Mouse (Mus musculus) natural killer cell, adult 2 months (primary cell): ENCODE measurements around the gene Ly6g6f.
"Not testable (repeated sequence)": the region's sequence is repeated elsewhere in the genome, so short reads cannot be mapped to it uniquely, and the experiment has no call there.

Experiments
- DNase-seq, 2 experiments: peaks; one replicate each; pipeline ENCODE4 v3.0.0; 2022; ENCODE audit warnings: low spot score in 2 of 2

Gene Ly6g6f

GRCm38 (mm10) chr17:35085208-35085865 lies at the start of gene Ly6g6f:
Gene Ly6g6f, minus strand, starts transcription at chr17:35085610.
- no peak for DNase-seq

GRCm38 (mm10) chr17:35134801-35135590 lies 49.6 kb upstream of the Ly6g6f start, which contains the start of gene Bag6:
Gene Bag6, plus strand, starts transcription at chr17:35135178.
- DNase-seq: peak; percentile 96

GRCm38 (mm10) chr17:35133517-35133916 lies 48.1 kb upstream of the Ly6g6f start:
- no peak for DNase-seq

GRCm38 (mm10) chr17:35132174-35132560 lies 46.8 kb upstream of the Ly6g6f start:
- DNase-seq: no peak

- DNase-seq: no peak
Measured at GRCm38 (mm10) chr17:35131500-35132173, 46.2 kb upstream of the Ly6g6f start, which contains the start of gene Apom. Gene Apom, minus strand, starts transcription at chr17:35132050.

GRCm38 (mm10) chr17:35131038-35131437 lies 45.6 kb upstream of the Ly6g6f start:
- DNase-seq: no peak

- no peak for DNase-seq
Measured at GRCm38 (mm10) chr17:35128996-35129395, 43.6 kb upstream of the Ly6g6f start.

- no peak for DNase-seq
Measured at GRCm38 (mm10) chr17:35127017-35127416, 41.6 kb upstream of the Ly6g6f start.

GRCm38 (mm10) chr17:35126206-35126611 lies 40.8 kb upstream of the Ly6g6f start, which contains the start of gene D17H6S53E:
Gene D17H6S53E, plus strand, starts transcription at chr17:35126373.
- DNase-seq: peak; percentile 61 to 75

- no peak for DNase-seq
Measured at GRCm38 (mm10) chr17:35125578-35125977, 40.2 kb upstream of the Ly6g6f start.

- DNase-seq: no peak
Measured at GRCm38 (mm10) chr17:35125081-35125480, 39.7 kb upstream of the Ly6g6f start.

- DNase-seq: not testable (repeated sequence)
Measured at GRCm38 (mm10) chr17:35124261-35124896, 39.0 kb upstream of the Ly6g6f start.

- DNase-seq: not testable (repeated sequence)
Measured at GRCm38 (mm10) chr17:35123287-35123686, 37.9 kb upstream of the Ly6g6f start.

GRCm38 (mm10) chr17:35121871-35122303 lies 36.5 kb upstream of the Ly6g6f start, which contains the start of gene Csnk2b:
Gene Csnk2b, minus strand, starts transcription at chr17:35122053.
- peak; percentile 38 to 52 for DNase-seq

- peak; percentile 97 for DNase-seq
Measured at GRCm38 (mm10) chr17:35121143-35121799, 35.9 kb upstream of the Ly6g6f start, which contains the start of gene Gpank1. Gene Gpank1, plus strand, starts transcription at chr17:35121455.

- DNase-seq: no peak
Measured at GRCm38 (mm10) chr17:35120745-35121142, 35.3 kb upstream of the Ly6g6f start.

GRCm38 (mm10) chr17:35115046-35116019 lies 29.9 kb upstream of the Ly6g6f start, which contains the start of gene Ly6g5b:
Gene Ly6g5b, minus strand, starts transcription at chr17:35115428.
- DNase-seq: peak; percentile 27 to 52

- no peak for DNase-seq
Measured at GRCm38 (mm10) chr17:35111774-35112173, 26.4 kb upstream of the Ly6g6f start.

GRCm38 (mm10) chr17:35108097-35108496 lies 22.7 kb upstream of the Ly6g6f start, which contains the start of gene Ly6g5c:
Gene Ly6g5c, plus strand, starts transcription at chr17:35108279.
- no peak for DNase-seq

GRCm38 (mm10) chr17:35106522-35106921 lies 21.1 kb upstream of the Ly6g6f start:
- no peak for DNase-seq
